Mouse (Mus musculus) v-Abl transformed pro-B cells (cell line): Measurements from ENCODE around the gene Trnau1ap.

Experiments
- in situ Hi-C, 2 experiments: fragments of 400-800 bp; cut with MboI; formaldehyde crosslinking; loops; one replicate each; pipeline ENCODE4 v1.15.1; 2025; ENCODE audit not compliant: unreplicated experiment in 2 of 2

Trnau1ap gene

DNA sequence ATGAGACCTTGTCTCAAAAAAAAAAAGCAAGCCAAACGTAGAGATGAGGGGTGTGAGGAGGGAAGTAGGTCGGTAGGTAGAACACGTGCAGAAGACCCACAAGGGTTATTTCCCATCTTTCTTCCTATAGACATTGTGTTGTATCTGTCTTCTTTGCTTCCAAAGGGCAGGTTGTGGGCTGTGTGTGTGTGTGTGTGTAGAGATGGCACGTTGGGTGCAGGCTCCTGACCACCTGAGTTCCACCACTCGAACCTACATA, 67.1 kb downstream of the Trnau1ap start:
- in situ Hi-C loops: loop anchor here in 1 of 2 experiments (10.0 kb wide), 1 partner anchor 57 kb away; no protein-coding TSS in a partner anchor
